Mouse (Mus musculus): Measurements from ENCODE around the gene Mocs1.

DNA sequence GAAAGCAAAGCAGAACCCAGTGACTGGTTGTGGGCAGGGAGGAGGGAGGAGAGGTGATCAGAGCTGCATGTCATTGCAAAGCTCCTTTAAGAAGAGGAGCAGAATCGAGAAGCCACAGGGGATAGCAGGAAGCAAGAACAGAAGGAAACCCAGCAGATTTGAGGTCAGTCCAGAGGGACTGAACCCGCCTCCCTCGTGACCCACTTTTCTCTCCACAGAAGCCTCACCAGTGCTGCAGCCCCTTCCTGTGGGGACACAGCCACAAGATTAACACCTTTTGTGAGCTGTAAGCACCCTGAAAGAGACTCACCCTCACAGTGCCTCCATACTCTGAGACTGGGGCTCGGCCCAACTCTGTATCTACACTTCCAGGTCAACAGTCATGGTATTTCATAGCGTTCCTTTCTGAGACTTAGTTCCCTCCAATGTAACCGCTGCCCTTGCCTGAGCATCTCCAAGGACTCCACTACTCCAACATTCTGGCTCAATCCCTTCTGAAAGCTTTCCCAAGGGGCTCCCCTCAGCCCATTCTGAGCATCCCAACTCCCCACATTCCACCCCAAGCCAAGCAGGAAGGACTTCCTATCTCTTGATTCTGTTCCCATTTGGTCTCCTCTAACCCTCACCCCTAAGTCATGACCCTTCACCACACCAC is 75.2 kb downstream of the Mocs1 start:
- TF ChIP-seq CTCF (conservative IDR thresholded peaks at IDR 0.05; ENCODE audit: low read length) (no peak), POU5F1 (IDR thresholded peaks at IDR 0.05; ENCODE audit: borderline replicate concordance, low read length) (no peak)
